In the genomic region with DNA sequence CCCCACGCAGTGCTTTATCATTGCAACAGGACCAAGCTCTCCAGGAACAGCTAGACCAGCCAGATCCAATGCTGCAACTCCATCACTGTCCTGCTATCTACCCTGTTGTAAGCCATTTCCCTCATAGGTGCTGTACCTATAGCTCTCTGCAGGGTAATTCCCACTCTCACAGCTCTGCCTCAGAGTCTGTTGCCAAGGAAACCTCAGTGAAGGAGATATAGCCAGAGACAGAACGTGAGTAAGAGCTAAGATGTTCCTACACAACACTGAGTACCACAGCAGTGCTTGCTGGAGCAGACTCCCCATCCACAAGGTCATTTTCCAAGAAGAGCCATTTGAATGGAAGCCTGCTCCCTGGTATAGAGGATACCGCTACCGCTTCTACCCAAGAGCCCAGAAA, we compare ENCODE assay signal across 15 mouse cellular contexts. TPM values are rescaled to one million over a fixed set of nuclear protein-coding genes. Genes with fewer than 3 reads are reported as not detected.
DNase-seq lines count a peak whose midpoint lies in the region; ATAC-seq and TF ChIP-seq lines count a peak whose summit lies in the region.
"Had no signal": no experiment of that assay in that cellular context is flagged by ENCODE, and none has a peak within 500 bp of the region (broad histone marks: within the 10 kb centered on the region; RNA-seq: fewer than 3 reads in every experiment).

No protein-coding gene starts in this region.

- H3K27ac ChIP-seq in heart, postnatal 0 days (ENCODE audit: low read depth) = no peak overlapping the region
- H3K27ac ChIP-seq in midbrain, embryonic 14.5 days (replicated peaks; ENCODE audit: low read depth, low read length) = no peak overlapping the region
- H3K27ac ChIP-seq in midbrain, embryonic 10.5 days (replicated peaks) = no peak overlapping the region
- no peak overlapping the region for H3K27ac ChIP-seq in midbrain, postnatal 0 days (ENCODE audit: low read depth, low read length)
- H3K27ac ChIP-seq: liver, embryonic 12.5 days; midbrain, embryonic 12.5 days had no signal

- no peak for TF ChIP-seq CTCF in heart, postnatal 0 days (IDR thresholded peaks at IDR 0.05; ENCODE audit: low read depth)
- TF ChIP-seq CTCF in midbrain, postnatal 0 days (IDR thresholded peaks at IDR 0.05) = peak; percentile 12; the same call in 1 of the 2 replicates

- intact Hi-C loops in heart, postnatal 25 days (cut with DNase I) = no loop called here

- H3K4me1 ChIP-seq in heart, postnatal 0 days (ENCODE audit: control insufficient read depth, insufficient read depth) = peaks cover 4% of the 10 kb centered on the region; the same call in 1 of the 2 replicates
- 0 out of 2 replicates have a peak, but pooled peaks cover 5% of the 10 kb centered on the region for H3K4me1 ChIP-seq in midbrain, embryonic 14.5 days (ENCODE audit: control insufficient read depth, insufficient read depth, low read length)
- peaks cover 18% of the 10 kb centered on the region for H3K4me1 ChIP-seq in midbrain, embryonic 10.5 days
- H3K4me1 ChIP-seq in midbrain, postnatal 0 days (ENCODE audit: insufficient read depth, low read length) = peaks cover 10% of the 10 kb centered on the region; the same call in 1 of the 2 replicates
- H3K4me1 ChIP-seq: intestine, embryonic 15.5 days; liver, embryonic 12.5 days had no signal

- WGBS in heart, postnatal 0 days = 81% methylated on average over 4 of the region's 4 CpGs
- WGBS in midbrain, embryonic 14.5 days = 83% methylated on average over 4 of the region's 4 CpGs
- 86% methylated on average over 4 of the region's 4 CpGs for WGBS in midbrain, embryonic 10.5 days
- 75% methylated on average over 4 of the region's 4 CpGs for WGBS in midbrain, postnatal 0 days

- no peak overlapping the region for H3K4me3 ChIP-seq in heart, postnatal 0 days (ENCODE audit: low read depth, low read length)
- no peak overlapping the region for H3K4me3 ChIP-seq in midbrain, embryonic 14.5 days (replicated peaks; ENCODE audit: low read depth, low read length)
- H3K4me3 ChIP-seq in midbrain, embryonic 10.5 days = no peak overlapping the region
- H3K4me3 ChIP-seq in midbrain, postnatal 0 days (ENCODE audit: low read depth, low read length) = no peak overlapping the region
- H3K4me3 ChIP-seq: intestine, embryonic 15.5 days; liver, embryonic 12.5 days; midbrain, embryonic 12.5 days had no signal

- H3K27me3 ChIP-seq in heart, postnatal 0 days (ENCODE audit: control insufficient read depth, insufficient read depth, low read length) = 0 out of 2 replicates have a peak, but pooled peaks cover 4% of the 10 kb centered on the region
- no peaks in the 10 kb centered on the region for H3K27me3 ChIP-seq in midbrain, embryonic 14.5 days (ENCODE audit: control insufficient read depth, insufficient read depth, low read length)
- H3K27me3 ChIP-seq in midbrain, embryonic 10.5 days (ENCODE audit: low read depth, poor library complexity, severe bottlenecking) = peaks cover 4% of the 10 kb centered on the region; the same call in 1 of the 2 replicates
- H3K27me3 ChIP-seq in midbrain, postnatal 0 days (ENCODE audit: insufficient read depth, low read length) = no peaks in the 10 kb centered on the region
- H3K27me3 ChIP-seq: intestine, embryonic 15.5 days; liver, embryonic 12.5 days; midbrain, embryonic 12.5 days had no signal

- no peaks in the 10 kb centered on the region for H3K36me3 ChIP-seq in heart, postnatal 0 days (replicated peaks; ENCODE audit: control insufficient read depth, insufficient read depth, low read length)
- no peaks in the 10 kb centered on the region for H3K36me3 ChIP-seq in midbrain, embryonic 14.5 days (ENCODE audit: control insufficient read depth, insufficient read depth, low read length)
- no peaks in the 10 kb centered on the region for H3K36me3 ChIP-seq in midbrain, embryonic 10.5 days
- no peaks in the 10 kb centered on the region for H3K36me3 ChIP-seq in midbrain, postnatal 0 days (ENCODE audit: insufficient read depth, low read length)
- H3K36me3 ChIP-seq: intestine, embryonic 15.5 days; liver, embryonic 12.5 days; midbrain, embryonic 12.5 days had no signal

- H3K9me3 ChIP-seq in heart, postnatal 0 days (replicated peaks; ENCODE audit: control insufficient read depth, low read length) = no peaks in the 10 kb centered on the region
- no peaks in the 10 kb centered on the region for H3K9me3 ChIP-seq in midbrain, embryonic 14.5 days (ENCODE audit: control insufficient read depth, low read length)
- no peaks in the 10 kb centered on the region for H3K9me3 ChIP-seq in midbrain, embryonic 10.5 days (replicated peaks)
- no peaks in the 10 kb centered on the region for H3K9me3 ChIP-seq in midbrain, postnatal 0 days (ENCODE audit: low read length)
- H3K9me3 ChIP-seq: intestine, embryonic 15.5 days; liver, embryonic 12.5 days; midbrain, embryonic 12.5 days had no signal

- ATAC-seq in heart, postnatal 0 days (ENCODE audit: insufficient read depth, low read depth) = no peak
- no peak for ATAC-seq in midbrain, embryonic 14.5 days (ENCODE audit: low FRiP score, low TSS enrichment)
- ATAC-seq in midbrain, postnatal 0 days (ENCODE audit: low FRiP score) = peak; percentile 70
- ATAC-seq: activated CD4-positive, CD25-positive, alpha-beta regulatory T cell, adult 4 months; liver, embryonic 12.5 days had no signal

- DNase-seq in cerebellum, adult 9-11 months = peak; percentile 10
- no peak for DNase-seq in cerebellum, postnatal 14 days
- DNase-seq in heart, postnatal 0 days (ENCODE audit: low spot score) = no peak
- DNase-seq in heart, postnatal 25 days (ENCODE audit: low spot score) = no peak
- peak; percentile 28 for DNase-seq in midbrain, embryonic 14.5 days
- DNase-seq in midbrain, embryonic 10.5 days (ENCODE audit: low spot score) = no peak
- DNase-seq in midbrain, postnatal 0 days (ENCODE audit: low spot score) = peak; percentile 40
- no peak for DNase-seq in urinary bladder, postnatal 14 days (ENCODE audit: low spot score)
- DNase-seq: spleen, adult 18-20 months had no signal

- H3K4me2 ChIP-seq in heart, postnatal 0 days (ENCODE audit: low read depth, low read length) = 0 out of 2 replicates have a peak overlapping the region, but pooled peaks have one; percentile 2
- no peak overlapping the region for H3K4me2 ChIP-seq in midbrain, embryonic 14.5 days (ENCODE audit: low read length)
- H3K4me2 ChIP-seq in midbrain, postnatal 0 days (ENCODE audit: low read depth, low read length, poor library complexity, severe bottlenecking) = no peak overlapping the region
- H3K4me2 ChIP-seq: liver, embryonic 12.5 days; midbrain, embryonic 12.5 days had no signal

- H3K9ac ChIP-seq in heart, postnatal 0 days (replicated peaks; ENCODE audit: low read depth, low read length) = no peak overlapping the region
- no peak overlapping the region for H3K9ac ChIP-seq in midbrain, embryonic 14.5 days (replicated peaks; ENCODE audit: low read length)
- no peak overlapping the region for H3K9ac ChIP-seq in midbrain, postnatal 0 days (replicated peaks; ENCODE audit: low read length, poor library complexity, severe bottlenecking)
- H3K9ac ChIP-seq: intestine, embryonic 15.5 days; liver, embryonic 12.5 days; midbrain, embryonic 12.5 days had no signal

- no peak for TF ChIP-seq EP300 in heart, postnatal 0 days (IDR thresholded peaks at IDR 0.05; ENCODE audit: low read depth)

RNA-seq across cellular contexts. Expression of a gene that starts 1.3 kb away (rescaled TPM):
- 4.3 and 4.6 TPM in 2 replicates for total RNA-seq in heart, postnatal 0 days (2014; rRNA removed; ENCODE audit: low replicate concordance)
- 3.2 and 3.3 TPM in 2 replicates for polyA plus RNA-seq in heart, postnatal 0 days (2015; fragmentation: Nextera tagmentation; extraction: Ambion mirVana)
- 1 to 10 TPM; 8.2 to 8.4 TPM for total RNA-seq in heart, postnatal 25 days (2021)
- polyA plus RNA-seq in midbrain, embryonic 14.5 days (2014; fragmentation: Nextera tagmentation; extraction: Ambion mirVana) = 0.43 and 0.70 TPM in 2 replicates
- polyA plus RNA-seq in midbrain, embryonic 10.5 days (2016; fragmentation: Nextera tagmentation; extraction: Ambion mirVana) = 0.72 and 0.91 TPM in 2 replicates
- 0.99 and 1.7 TPM in 2 replicates for total RNA-seq in midbrain, postnatal 0 days (2014; rRNA removed)
- polyA plus RNA-seq in midbrain, postnatal 0 days (2015; fragmentation: Nextera tagmentation; extraction: Ambion mirVana) = 0.85 and 1.0 TPM in 2 replicates

RNA-seq across cellular contexts. Expression of a gene that starts 50.4 kb away (rescaled TPM):
- 0.50 TPM in 1 of 2 replicates, not detected in the other for total RNA-seq in heart, postnatal 0 days (2014; rRNA removed; ENCODE audit: low replicate concordance)
- polyA plus RNA-seq in heart, postnatal 0 days (2015; fragmentation: Nextera tagmentation; extraction: Ambion mirVana) = 0.78 and 0.90 TPM in 2 replicates
- not detected for total RNA-seq in heart, postnatal 25 days (2021)
- polyA plus RNA-seq in midbrain, embryonic 14.5 days (2014; fragmentation: Nextera tagmentation; extraction: Ambion mirVana) = 0.49 and 0.55 TPM in 2 replicates
- 0.09 TPM in 1 of 2 replicates, not detected in the other for polyA plus RNA-seq in midbrain, embryonic 10.5 days (2016; fragmentation: Nextera tagmentation; extraction: Ambion mirVana)
- total RNA-seq in midbrain, postnatal 0 days (2014; rRNA removed) = 2.0 and 2.3 TPM in 2 replicates
- 2.1 and 2.9 TPM in 2 replicates for polyA plus RNA-seq in midbrain, postnatal 0 days (2015; fragmentation: Nextera tagmentation; extraction: Ambion mirVana)
- total RNA-seq: gastrocnemius, adult 8-10 months had no signal
- polyA plus RNA-seq: activated CD4-positive, CD25-positive, alpha-beta regulatory T cell, adult 4 months; large intestine, adult 2 months; liver, embryonic 12.5 days; midbrain, embryonic 12.5 days had no signal

Comparison
In these comparisons a context has a peak if more than half of its experiments do, and no peak if none do; other contexts are left out.
1. DNase-seq: peak in cerebellum, adult 9-11 months (single experiment), midbrain, embryonic 14.5 days (single experiment) and midbrain, postnatal 0 days (single experiment); none in cerebellum, postnatal 14 days (0 of 2), heart, postnatal 0 days (single experiment), heart, postnatal 25 days (single experiment), midbrain, embryonic 10.5 days (single experiment) and urinary bladder, postnatal 14 days (single experiment).